Mouse (Mus musculus): ENCODE measurements at regions not wholly inside any gene's neighbourhood (a gene's known extent, or its start where the extent isn't known, plus 50 kb on each side); places are given as distances from the start of the nearest gene placed in this dataset.

DNA sequence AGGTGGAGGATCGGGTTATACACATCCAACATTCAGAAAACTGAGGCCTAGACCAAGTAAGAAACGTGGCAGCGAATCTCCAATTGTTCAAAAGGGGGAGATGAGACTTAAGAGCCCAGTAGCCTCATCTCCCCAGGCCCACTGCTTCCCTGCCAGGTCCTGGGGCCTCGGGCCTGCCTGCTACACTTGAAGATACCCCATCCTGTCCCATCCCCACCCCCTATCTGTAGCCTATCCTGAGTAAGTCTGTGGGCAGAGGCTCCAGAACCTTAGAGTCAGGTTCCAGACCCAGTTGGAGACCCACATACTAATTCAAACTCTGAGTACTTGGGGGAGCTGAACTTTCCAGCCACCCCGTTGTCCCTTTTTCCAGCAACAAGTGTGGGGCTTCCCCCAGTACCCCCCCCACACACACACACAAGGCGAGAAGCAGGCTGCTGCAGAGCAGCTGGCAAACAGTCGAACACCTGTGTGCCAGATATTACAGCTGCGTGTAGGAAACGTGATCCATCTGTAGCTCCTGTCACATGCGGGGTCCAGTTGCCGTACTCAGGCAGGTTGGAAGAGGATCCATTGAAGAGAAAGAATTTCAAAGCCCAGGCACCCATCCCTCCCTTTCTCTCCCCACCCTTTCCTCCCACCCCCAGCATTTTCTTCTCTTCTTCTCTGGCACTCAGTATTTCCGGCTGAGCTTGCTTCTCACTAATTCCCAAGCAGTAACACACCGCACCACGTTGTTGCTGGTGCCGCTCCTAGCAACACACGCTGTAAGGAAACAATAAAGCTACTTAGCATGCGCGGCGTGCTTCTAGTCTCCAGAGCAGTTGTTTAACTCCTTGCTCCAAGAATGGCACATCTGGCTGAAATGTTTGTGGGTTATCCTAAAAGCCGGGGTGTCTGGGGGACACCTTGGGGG lies 89.4 kb upstream of the 1700016C15Rik start:
- no peaks in the 10 kb centered on the region for H3K4me1 ChIP-seq (ENCODE audit: control insufficient read depth, low read depth, low read length)
- 51% methylated on average over 20 of the region's 20 CpGs for WGBS (ENCODE audit: insufficient replicate concordance)
- no peak overlapping the region for H3K27ac ChIP-seq (ENCODE audit: low read length)
- no peaks in the 10 kb centered on the region for H3K27me3 ChIP-seq (ENCODE audit: control insufficient read depth, insufficient read depth, low read depth, low read length)
- H3K9me3 ChIP-seq (replicated peaks; ENCODE audit: control insufficient read depth, low read length): no peaks in the 10 kb centered on the region
- H3K4me3 ChIP-seq (ENCODE audit: low read depth, low read length): no peak overlapping the region
- no peak for ATAC-seq (ENCODE audit: low read depth)
- no peak overlapping the region for H3K4me2 ChIP-seq (ENCODE audit: low read depth, low read length)
- no peak overlapping the region for H3K9ac ChIP-seq (ENCODE audit: low read depth, low read length)
- no peaks in the 10 kb centered on the region for H3K36me3 ChIP-seq (ENCODE audit: control insufficient read depth, insufficient read depth)

DNA sequence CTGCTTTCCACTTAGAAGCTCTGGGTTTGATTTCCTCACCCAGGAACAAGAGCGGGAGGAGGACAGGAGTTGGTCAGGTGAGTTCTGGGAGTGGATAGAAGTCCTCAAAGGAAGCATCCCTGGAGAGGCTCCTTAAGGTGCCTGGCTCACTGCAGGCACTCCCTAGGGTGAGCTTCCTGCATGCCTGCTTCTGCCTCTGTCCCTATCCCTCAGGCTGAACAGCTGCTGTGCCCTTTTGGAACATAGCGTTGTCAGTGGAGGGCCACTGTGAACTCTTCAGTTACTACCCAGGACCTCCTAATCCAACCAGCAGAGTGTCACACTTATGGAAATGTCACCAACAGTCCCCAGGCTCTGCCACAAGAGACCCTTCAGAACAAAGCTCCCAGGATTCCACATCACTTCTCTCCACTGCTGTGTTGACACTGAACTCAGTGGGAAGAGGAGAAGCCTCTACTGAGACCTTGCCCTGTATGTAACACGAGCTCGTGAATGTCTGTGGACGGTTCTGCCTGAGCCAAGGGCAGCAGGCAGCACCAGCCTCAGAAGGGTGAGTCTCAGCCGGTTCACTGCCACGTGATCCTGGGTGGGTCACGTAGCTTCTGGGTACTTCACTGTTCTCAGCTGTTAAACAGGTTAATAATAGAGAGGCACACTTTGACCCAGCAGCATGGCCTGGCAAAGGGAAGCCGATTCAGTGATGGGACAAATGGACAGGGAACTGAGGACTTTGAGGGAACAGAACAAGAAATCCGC lies 86.7 kb upstream of the 1700016C15Rik start:
- H3K4me3 ChIP-seq (ENCODE audit: low read depth, low read length): no peak overlapping the region
- H3K27ac ChIP-seq (ENCODE audit: low read length): no peak overlapping the region
- no peaks in the 10 kb centered on the region for H3K9me3 ChIP-seq (replicated peaks; ENCODE audit: control insufficient read depth, low read length)
- no peaks in the 10 kb centered on the region for H3K4me1 ChIP-seq (ENCODE audit: control insufficient read depth, low read depth, low read length)
- no peak overlapping the region for H3K4me2 ChIP-seq (ENCODE audit: low read depth, low read length)
- no peak for ATAC-seq (ENCODE audit: low read depth)
- H3K9ac ChIP-seq (ENCODE audit: low read depth, low read length): no peak overlapping the region
- no peaks in the 10 kb centered on the region for H3K36me3 ChIP-seq (ENCODE audit: control insufficient read depth, insufficient read depth)
- 65% methylated on average over 10 of the region's 10 CpGs for WGBS (ENCODE audit: insufficient replicate concordance)
- H3K27me3 ChIP-seq (ENCODE audit: control insufficient read depth, insufficient read depth, low read depth, low read length): no peaks in the 10 kb centered on the region

DNA sequence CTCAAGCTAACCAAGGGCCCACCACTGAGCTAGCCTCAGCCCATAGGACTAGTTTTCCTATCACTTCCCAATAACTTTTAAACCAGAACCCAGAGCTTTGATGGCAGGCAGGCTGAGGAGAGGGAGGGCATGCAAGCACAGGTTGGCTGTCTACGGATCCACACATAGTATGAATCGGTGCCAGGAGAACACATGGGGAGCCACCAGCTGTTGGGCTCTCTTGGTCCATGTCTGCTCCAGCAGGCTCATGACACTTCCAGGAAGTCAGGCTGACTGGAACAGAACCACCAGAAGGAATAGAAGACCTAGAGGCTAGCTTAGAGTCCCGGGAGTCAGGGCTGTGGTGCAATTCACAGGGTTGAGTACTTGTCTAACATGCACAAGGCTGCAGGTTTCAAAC lies 86.0 kb upstream of the 1700016C15Rik start:
- Histone ChIP-seq H3K9ac (ENCODE audit: low read depth, low read length) (no peak overlapping the region), H3K9me3 (replicated peaks; ENCODE audit: control insufficient read depth, low read length) (no peaks in the 10 kb centered on the region), H3K4me3 (ENCODE audit: low read depth, low read length) (no peak overlapping the region), H3K4me1 (ENCODE audit: control insufficient read depth, low read depth, low read length) (no peaks in the 10 kb centered on the region), H3K27ac (ENCODE audit: low read length) (no peak overlapping the region), H3K36me3 (ENCODE audit: control insufficient read depth, insufficient read depth) (no peaks in the 10 kb centered on the region), H3K4me2 (ENCODE audit: low read depth, low read length) (no peak overlapping the region), H3K27me3 (ENCODE audit: control insufficient read depth, insufficient read depth, low read depth, low read length) (no peaks in the 10 kb centered on the region)
- WGBS (ENCODE audit: insufficient replicate concordance): 71% methylated on average over 3 of the region's 3 CpGs
- ATAC-seq (ENCODE audit: low read depth): no peak

DNA sequence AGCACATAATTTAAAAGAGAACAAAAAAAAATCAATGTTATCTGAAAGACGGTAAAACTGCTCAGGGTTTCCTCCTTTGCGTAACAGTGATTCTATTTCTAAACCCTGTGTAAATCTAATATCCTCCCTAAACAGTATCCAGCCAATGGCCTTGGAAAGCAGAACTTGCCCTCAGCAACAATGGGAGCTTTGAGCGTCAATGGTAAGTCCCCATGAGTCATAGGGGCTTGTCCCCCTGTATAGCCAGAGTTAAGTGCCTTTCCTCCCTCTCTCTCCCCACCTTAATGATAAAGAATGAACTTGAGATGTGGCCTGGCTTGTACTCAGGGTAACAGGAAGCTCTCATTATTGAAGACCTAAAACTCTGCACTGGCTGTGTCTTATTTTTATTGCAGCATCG lies 85.4 kb upstream of the 1700016C15Rik start:
- WGBS (ENCODE audit: insufficient replicate concordance): 63% methylated on average over 4 of the region's 4 CpGs
- ATAC-seq (ENCODE audit: low read depth): no peak

DNA sequence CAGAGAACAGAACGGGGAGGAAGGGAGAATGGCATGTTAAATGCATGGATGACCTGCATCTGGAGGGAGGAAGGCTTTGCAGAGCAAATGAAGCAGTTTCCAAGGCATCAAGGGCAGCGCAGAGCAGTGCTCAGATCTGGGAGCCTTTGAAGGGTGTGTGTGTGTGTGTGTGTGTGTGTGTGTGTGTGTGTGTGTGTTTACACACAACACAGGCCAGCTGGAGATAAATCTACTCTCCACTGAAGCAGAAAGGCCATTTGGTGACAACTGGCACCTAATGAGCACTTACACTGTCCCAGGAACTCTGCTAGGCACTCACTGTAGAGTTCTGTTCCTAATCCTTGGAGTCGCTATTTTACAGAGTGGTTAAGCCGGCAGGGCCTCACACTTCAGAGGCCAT lies 84.3 kb upstream of the 1700016C15Rik start:
- 69% methylated on average over 4 of the region's 4 CpGs for WGBS (ENCODE audit: insufficient replicate concordance)
- no peaks in the 10 kb centered on the region for H3K9me3 ChIP-seq (replicated peaks; ENCODE audit: control insufficient read depth, low read length)
- no peak overlapping the region for H3K4me3 ChIP-seq (ENCODE audit: low read depth, low read length)
- H3K27ac ChIP-seq (ENCODE audit: low read length): no peak overlapping the region
- no peak for ATAC-seq (ENCODE audit: low read depth)
- no peaks in the 10 kb centered on the region for H3K27me3 ChIP-seq (ENCODE audit: control insufficient read depth, insufficient read depth, low read depth, low read length)
- no peak overlapping the region for H3K4me2 ChIP-seq (ENCODE audit: low read depth, low read length)
- H3K9ac ChIP-seq (ENCODE audit: low read depth, low read length): no peak overlapping the region
- H3K4me1 ChIP-seq (ENCODE audit: control insufficient read depth, low read depth, low read length): no peaks in the 10 kb centered on the region
- H3K36me3 ChIP-seq (ENCODE audit: control insufficient read depth, insufficient read depth): no peaks in the 10 kb centered on the region

More for the DNA sequence above, 85.4 kb upstream of the 1700016C15Rik start:
- Histone ChIP-seq H3K9me3 (replicated peaks; ENCODE audit: control insufficient read depth, low read length) (no peaks in the 10 kb centered on the region), H3K27ac (ENCODE audit: low read length) (no peak overlapping the region), H3K4me2 (ENCODE audit: low read depth, low read length) (no peak overlapping the region), H3K4me1 (ENCODE audit: control insufficient read depth, low read depth, low read length) (no peaks in the 10 kb centered on the region), H3K9ac (ENCODE audit: low read depth, low read length) (no peak overlapping the region), H3K4me3 (ENCODE audit: low read depth, low read length) (no peak overlapping the region), H3K36me3 (ENCODE audit: control insufficient read depth, insufficient read depth) (no peaks in the 10 kb centered on the region), H3K27me3 (ENCODE audit: control insufficient read depth, insufficient read depth, low read depth, low read length) (no peaks in the 10 kb centered on the region)

DNA sequence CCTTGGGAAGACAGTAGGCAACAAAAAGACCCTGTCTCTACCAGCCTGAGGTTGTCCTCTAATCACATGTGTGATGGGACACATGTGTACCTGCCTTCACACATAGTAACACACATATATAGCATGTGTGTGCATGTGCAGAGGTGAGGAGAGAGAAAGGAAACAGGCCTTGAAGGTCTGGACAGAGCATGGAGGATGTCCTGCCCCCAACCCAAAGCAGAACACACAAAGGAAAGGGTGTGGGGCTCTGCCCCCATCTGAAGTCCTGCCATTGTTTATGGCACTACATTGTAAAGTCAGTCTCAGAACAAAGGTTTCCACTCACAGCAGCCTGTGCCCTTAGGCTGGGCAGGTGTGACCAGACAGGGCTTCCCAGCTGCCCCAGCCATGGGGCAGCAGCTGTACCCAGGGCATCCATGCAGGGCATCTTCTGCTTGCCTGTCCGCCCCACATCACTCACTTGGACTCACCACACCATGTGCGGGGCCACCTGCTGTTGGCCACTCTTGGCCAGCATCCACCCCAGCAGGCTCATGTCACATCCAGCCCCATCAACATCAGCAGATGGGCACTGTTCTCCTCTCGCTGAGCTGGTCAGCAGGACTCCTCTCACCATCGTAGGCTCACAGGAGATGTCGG lies 83.6 kb upstream of the 1700016C15Rik start:
- Histone ChIP-seq H3K9me3 (replicated peaks; ENCODE audit: control insufficient read depth, low read length) (no peaks in the 10 kb centered on the region), H3K36me3 (ENCODE audit: control insufficient read depth, insufficient read depth) (no peaks in the 10 kb centered on the region), H3K27ac (ENCODE audit: low read length) (no peak overlapping the region), H3K4me1 (ENCODE audit: control insufficient read depth, low read depth, low read length) (no peaks in the 10 kb centered on the region), H3K4me2 (ENCODE audit: low read depth, low read length) (no peak overlapping the region), H3K4me3 (ENCODE audit: low read depth, low read length) (no peak overlapping the region), H3K27me3 (ENCODE audit: control insufficient read depth, insufficient read depth, low read depth, low read length) (no peaks in the 10 kb centered on the region), H3K9ac (ENCODE audit: low read depth, low read length) (no peak overlapping the region)
- ATAC-seq (ENCODE audit: low read depth): no peak
- WGBS (ENCODE audit: insufficient replicate concordance): 68% methylated on average over 5 of the region's 5 CpGs

DNA sequence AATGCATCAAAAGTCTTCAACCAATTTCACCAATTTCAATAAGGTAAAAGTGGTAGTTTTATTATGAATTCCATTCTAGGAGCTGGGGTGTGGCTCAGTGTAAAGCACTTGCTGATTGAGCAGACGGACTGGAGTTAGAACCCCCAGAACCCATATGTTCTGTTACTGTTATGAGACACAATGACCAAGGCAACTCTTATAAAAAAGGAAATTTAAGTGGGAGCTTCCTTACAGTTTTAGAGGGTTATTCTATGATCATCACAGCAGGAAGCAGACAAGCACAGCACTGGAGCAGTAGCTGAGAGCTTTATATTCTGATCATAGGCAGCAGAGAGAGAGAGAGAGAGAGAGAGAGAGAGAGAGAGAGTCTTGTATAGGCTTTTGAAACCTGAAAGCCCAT lies 81.7 kb upstream of the 1700016C15Rik start:
- Histone ChIP-seq H3K9me3 (replicated peaks; ENCODE audit: control insufficient read depth, low read length) (no peaks in the 10 kb centered on the region), H3K36me3 (ENCODE audit: control insufficient read depth, insufficient read depth) (no peaks in the 10 kb centered on the region), H3K4me1 (ENCODE audit: control insufficient read depth, low read depth, low read length) (no peaks in the 10 kb centered on the region), H3K9ac (ENCODE audit: low read depth, low read length) (no peak overlapping the region), H3K4me3 (ENCODE audit: low read depth, low read length) (no peak overlapping the region), H3K4me2 (ENCODE audit: low read depth, low read length) (no peak overlapping the region), H3K27ac (ENCODE audit: low read length) (no peak overlapping the region), H3K27me3 (ENCODE audit: control insufficient read depth, insufficient read depth, low read depth, low read length) (no peaks in the 10 kb centered on the region)
- 57% methylated on average over 1 of the region's 1 CpGs for WGBS (ENCODE audit: insufficient replicate concordance)
- no peak for ATAC-seq (ENCODE audit: low read depth)

DNA sequence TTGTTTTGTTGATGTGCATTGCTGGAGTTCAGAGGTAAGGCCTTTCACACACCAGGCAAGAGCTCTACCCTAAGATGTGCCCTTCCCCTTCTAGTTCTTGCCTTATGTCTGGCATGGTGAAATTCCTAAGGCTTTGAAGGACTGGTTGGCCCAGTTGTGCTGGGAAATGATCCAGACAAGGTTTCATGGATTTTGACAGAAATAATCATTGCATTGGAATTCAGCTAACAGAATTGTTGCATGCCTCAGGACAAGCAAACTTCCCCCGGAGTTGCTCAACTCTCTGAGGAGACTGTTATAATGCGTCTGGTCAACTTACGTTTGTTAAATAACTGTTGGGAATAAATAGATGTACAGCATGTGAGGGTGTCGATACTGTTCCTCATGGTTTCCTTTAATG lies 80.6 kb upstream of the 1700016C15Rik start:
- ATAC-seq (ENCODE audit: low read depth): no peak

DNA sequence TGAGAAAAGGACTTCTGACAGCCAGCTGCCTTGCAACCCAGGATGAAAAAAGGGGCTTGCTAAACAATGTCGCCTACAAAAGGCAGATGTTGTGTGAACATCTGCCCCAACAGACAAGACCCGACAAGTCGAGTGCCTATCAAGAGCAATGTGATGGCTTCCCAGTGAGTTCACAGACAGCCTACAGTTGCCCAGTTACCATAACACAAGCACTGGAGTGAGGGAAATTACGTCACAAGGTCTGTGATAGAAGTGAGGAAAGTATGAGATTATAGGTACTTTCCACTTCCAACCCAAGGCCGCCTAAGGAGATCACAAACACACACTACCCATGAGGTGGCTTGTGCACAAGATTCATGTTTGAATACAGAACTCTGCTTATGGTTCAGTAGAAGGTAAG lies 78.4 kb upstream of the 1700016C15Rik start:
- H3K27me3 ChIP-seq (ENCODE audit: control insufficient read depth, insufficient read depth, low read depth, low read length): no peaks in the 10 kb centered on the region
- H3K4me1 ChIP-seq (ENCODE audit: control insufficient read depth, low read depth, low read length): no peaks in the 10 kb centered on the region
- no peak overlapping the region for H3K27ac ChIP-seq (ENCODE audit: low read length)
- H3K9me3 ChIP-seq (replicated peaks; ENCODE audit: control insufficient read depth, low read length): no peaks in the 10 kb centered on the region
- 65% methylated on average over 5 of the region's 5 CpGs for WGBS (ENCODE audit: insufficient replicate concordance)
- ATAC-seq (ENCODE audit: low read depth): no peak
- no peak overlapping the region for H3K4me2 ChIP-seq (ENCODE audit: low read depth, low read length)
- no peak overlapping the region for H3K9ac ChIP-seq (ENCODE audit: low read depth, low read length)
- no peak overlapping the region for H3K4me3 ChIP-seq (ENCODE audit: low read depth, low read length)
- no peaks in the 10 kb centered on the region for H3K36me3 ChIP-seq (ENCODE audit: control insufficient read depth, insufficient read depth)

More for the DNA sequence above, 80.6 kb upstream of the 1700016C15Rik start:
- Histone ChIP-seq H3K9me3 (replicated peaks; ENCODE audit: control insufficient read depth, low read length) (no peaks in the 10 kb centered on the region), H3K36me3 (ENCODE audit: control insufficient read depth, insufficient read depth) (no peaks in the 10 kb centered on the region), H3K9ac (ENCODE audit: low read depth, low read length) (no peak overlapping the region), H3K4me1 (ENCODE audit: control insufficient read depth, low read depth, low read length) (no peaks in the 10 kb centered on the region), H3K27me3 (ENCODE audit: control insufficient read depth, insufficient read depth, low read depth, low read length) (no peaks in the 10 kb centered on the region), H3K4me3 (ENCODE audit: low read depth, low read length) (no peak overlapping the region), H3K27ac (ENCODE audit: low read length) (no peak overlapping the region), H3K4me2 (ENCODE audit: low read depth, low read length) (no peak overlapping the region)
- WGBS (ENCODE audit: insufficient replicate concordance): 70% methylated on average over 4 of the region's 4 CpGs
